Mouse (Mus musculus): ENCODE data around the gene Morc3. TPM values are rescaled to one million over a fixed set of nuclear protein-coding genes. Genes with fewer than 3 reads are reported as not detected.
A peak's percentile ranks its signal among the peaks of the same experiment; 100 is the strongest.

The Morc3 gene
- 24.9 and 26.2 TPM in 2 replicates for polyA plus RNA-seq (2015; fragmentation: Nextera tagmentation; extraction: Ambion mirVana)

GRCm38 (mm10) chr16:93831627-93832395, at the start of gene Morc3:
TSS of gene Morc3 (plus strand) at chr16:93832121.
- no peaks in the 10 kb centered on the region for H3K36me3 ChIP-seq (ENCODE audit: control insufficient read depth, insufficient read depth)
- 11% methylated on average over 54 of the region's 55 CpGs for WGBS
- H3K9me3 ChIP-seq (replicated peaks; ENCODE audit: control insufficient read depth, low read length): peaks cover 5% of the 10 kb centered on the region; the same call in 1 of the 2 replicates
- H3K9ac ChIP-seq (ENCODE audit: low read length): peak within 1 kb of the TSS; percentile 98
- peak within 1 kb of the TSS; percentile 84 for H3K4me2 ChIP-seq (ENCODE audit: low read depth, low read length)
- peak; percentile 97 for ATAC-seq (replicated peaks; ENCODE audit: extremely low read depth, insufficient read depth, low FRiP score)
- peak within 1 kb of the TSS; percentile 97 for H3K27ac ChIP-seq (ENCODE audit: low read length)
- peaks cover 22% of the 10 kb centered on the region for H3K4me1 ChIP-seq (ENCODE audit: control insufficient read depth, insufficient read depth, low read length)
- no peaks in the 10 kb centered on the region for H3K27me3 ChIP-seq (ENCODE audit: control insufficient read depth, insufficient read depth, low read length)
- H3K4me3 ChIP-seq (ENCODE audit: low read length): peak within 1 kb of the TSS; percentile 96

- H3K27me3 ChIP-seq (ENCODE audit: control insufficient read depth, insufficient read depth, low read length): no peaks in the 10 kb centered on the region
- H3K9me3 ChIP-seq (replicated peaks; ENCODE audit: control insufficient read depth, low read length): peaks cover 3% of the 10 kb centered on the region; the same call in 1 of the 2 replicates
- ATAC-seq (replicated peaks; ENCODE audit: extremely low read depth, insufficient read depth, low FRiP score): no peak
- peaks cover 10% of the 10 kb centered on the region for H3K36me3 ChIP-seq (ENCODE audit: control insufficient read depth, insufficient read depth)
- H3K4me2 ChIP-seq (ENCODE audit: low read depth, low read length): no peak overlapping the region
- H3K4me1 ChIP-seq (ENCODE audit: control insufficient read depth, insufficient read depth, low read length): no peaks in the 10 kb centered on the region
- H3K27ac ChIP-seq (ENCODE audit: low read length): no peak overlapping the region
- 85% methylated on average over 7 of the region's 7 CpGs for WGBS
- H3K9ac ChIP-seq (ENCODE audit: low read length): no peak overlapping the region
- no peak overlapping the region for H3K4me3 ChIP-seq (ENCODE audit: low read length)
Measured at GRCm38 (mm10) chr16:93784175-93784574, 47.7 kb upstream of the Morc3 start.

- Histone ChIP-seq H3K9me3 (replicated peaks; ENCODE audit: control insufficient read depth, low read length) (peaks cover 3% of the 10 kb centered on the region; the same call in 1 of the 2 replicates), H3K4me2 (ENCODE audit: low read depth, low read length) (no peak overlapping the region), H3K9ac (ENCODE audit: low read length) (no peak overlapping the region), H3K4me3 (ENCODE audit: low read length) (no peak overlapping the region), H3K27ac (ENCODE audit: low read length) (no peak overlapping the region), H3K27me3 (ENCODE audit: control insufficient read depth, insufficient read depth, low read length) (no peaks in the 10 kb centered on the region), H3K4me1 (ENCODE audit: control insufficient read depth, insufficient read depth, low read length) (no peaks in the 10 kb centered on the region), H3K36me3 (ENCODE audit: control insufficient read depth, insufficient read depth) (peaks cover 10% of the 10 kb centered on the region)
- peak; percentile 55; the same call in 1 of the 2 replicates for ATAC-seq (replicated peaks; ENCODE audit: extremely low read depth, insufficient read depth, low FRiP score)
- WGBS: 10% methylated on average over 9 of the region's 9 CpGs
Measured at GRCm38 (mm10) chr16:93785805-93786204, 46.1 kb upstream of the Morc3 start.

- Histone ChIP-seq H3K4me2 (ENCODE audit: low read depth, low read length) (no peak overlapping the region), H3K4me3 (ENCODE audit: low read length) (no peak overlapping the region), H3K4me1 (ENCODE audit: control insufficient read depth, insufficient read depth, low read length) (no peaks in the 10 kb centered on the region), H3K9ac (ENCODE audit: low read length) (no peak overlapping the region), H3K27ac (ENCODE audit: low read length) (no peak overlapping the region), H3K9me3 (replicated peaks; ENCODE audit: control insufficient read depth, low read length) (peaks cover 3% of the 10 kb centered on the region; the same call in 1 of the 2 replicates), H3K36me3 (ENCODE audit: control insufficient read depth, insufficient read depth) (peaks cover 10% of the 10 kb centered on the region), H3K27me3 (ENCODE audit: control insufficient read depth, insufficient read depth, low read length) (no peaks in the 10 kb centered on the region)
- ATAC-seq (replicated peaks; ENCODE audit: extremely low read depth, insufficient read depth, low FRiP score): no peak
- WGBS: 82% methylated on average over 4 of the region's 4 CpGs
Measured at GRCm38 (mm10) chr16:93788388-93788787, 43.5 kb upstream of the Morc3 start.

GRCm38 (mm10) chr16:93788881-93789280, 43.0 kb upstream of the Morc3 start:
- Histone ChIP-seq H3K9ac (ENCODE audit: low read length) (no peak overlapping the region), H3K36me3 (ENCODE audit: control insufficient read depth, insufficient read depth) (peaks cover 6% of the 10 kb centered on the region), H3K27me3 (ENCODE audit: control insufficient read depth, insufficient read depth, low read length) (no peaks in the 10 kb centered on the region), H3K27ac (ENCODE audit: low read length) (no peak overlapping the region), H3K9me3 (replicated peaks; ENCODE audit: control insufficient read depth, low read length) (peaks cover 3% of the 10 kb centered on the region; the same call in 1 of the 2 replicates), H3K4me1 (ENCODE audit: control insufficient read depth, insufficient read depth, low read length) (no peaks in the 10 kb centered on the region), H3K4me3 (ENCODE audit: low read length) (no peak overlapping the region), H3K4me2 (ENCODE audit: low read depth, low read length) (no peak overlapping the region)
- WGBS: 91% methylated on average over 8 of the region's 8 CpGs
- no peak for ATAC-seq (replicated peaks; ENCODE audit: extremely low read depth, insufficient read depth, low FRiP score)

GRCm38 (mm10) chr16:93789971-93790755, 41.8 kb upstream of the Morc3 start:
- Histone ChIP-seq H3K9ac (ENCODE audit: low read length) (no peak overlapping the region), H3K4me3 (ENCODE audit: low read length) (no peak overlapping the region), H3K4me2 (ENCODE audit: low read depth, low read length) (no peak overlapping the region), H3K9me3 (replicated peaks; ENCODE audit: control insufficient read depth, low read length) (no peaks in the 10 kb centered on the region), H3K27ac (ENCODE audit: low read length) (no peak overlapping the region), H3K36me3 (ENCODE audit: control insufficient read depth, insufficient read depth) (no peaks in the 10 kb centered on the region), H3K27me3 (ENCODE audit: control insufficient read depth, insufficient read depth, low read length) (no peaks in the 10 kb centered on the region), H3K4me1 (ENCODE audit: control insufficient read depth, insufficient read depth, low read length) (no peaks in the 10 kb centered on the region)
- 49% methylated on average over 5 of the region's 5 CpGs for WGBS
- no peak for ATAC-seq (replicated peaks; ENCODE audit: extremely low read depth, insufficient read depth, low FRiP score)

- Histone ChIP-seq H3K4me3 (ENCODE audit: low read length) (no peak overlapping the region), H3K36me3 (ENCODE audit: control insufficient read depth, insufficient read depth) (no peaks in the 10 kb centered on the region), H3K4me1 (ENCODE audit: control insufficient read depth, insufficient read depth, low read length) (peaks cover 6% of the 10 kb centered on the region), H3K27ac (ENCODE audit: low read length) (no peak overlapping the region), H3K27me3 (ENCODE audit: control insufficient read depth, insufficient read depth, low read length) (no peaks in the 10 kb centered on the region), H3K9me3 (replicated peaks; ENCODE audit: control insufficient read depth, low read length) (no peaks in the 10 kb centered on the region), H3K9ac (ENCODE audit: low read length) (no peak overlapping the region), H3K4me2 (ENCODE audit: low read depth, low read length) (no peak overlapping the region)
- WGBS: 61% methylated on average over 15 of the region's 15 CpGs
- ATAC-seq (replicated peaks; ENCODE audit: extremely low read depth, insufficient read depth, low FRiP score): no peak
Measured at GRCm38 (mm10) chr16:93792981-93793630, 38.8 kb upstream of the Morc3 start.

- 79% methylated on average over 5 of the region's 5 CpGs for WGBS
- no peak for ATAC-seq (replicated peaks; ENCODE audit: extremely low read depth, insufficient read depth, low FRiP score)
- Histone ChIP-seq H3K9me3 (replicated peaks; ENCODE audit: control insufficient read depth, low read length) (no peaks in the 10 kb centered on the region), H3K36me3 (ENCODE audit: control insufficient read depth, insufficient read depth) (0 out of 2 replicates have a peak, but pooled peaks cover under 1% of the 10 kb centered on the region), H3K27ac (ENCODE audit: low read length) (no peak overlapping the region), H3K4me3 (ENCODE audit: low read length) (no peak overlapping the region), H3K9ac (ENCODE audit: low read length) (no peak overlapping the region), H3K4me1 (ENCODE audit: control insufficient read depth, insufficient read depth, low read length) (peaks cover 7% of the 10 kb centered on the region), H3K4me2 (ENCODE audit: low read depth, low read length) (no peak overlapping the region), H3K27me3 (ENCODE audit: control insufficient read depth, insufficient read depth, low read length) (no peaks in the 10 kb centered on the region)
Measured at GRCm38 (mm10) chr16:93794845-93795244, 37.1 kb upstream of the Morc3 start.

All from heart, embryonic 16.5 days (tissue).